Mouse (Mus musculus): ENCODE results near the gene Notch1. TPM values are rescaled to one million over a fixed set of nuclear protein-coding genes. Genes with fewer than 3 reads are reported as not detected.

Gene Notch1
- polyA plus RNA-seq, 1 experiment from 2014 or later, result 66.8 TPM

- H3K27me3 ChIP-seq (ENCODE audit: control insufficient read depth, insufficient read depth, low read length), result no peaks in the 10 kb centered on the region
- 1% methylated on average over 15 of the region's 15 CpGs for WGBS
These were observed 14.8 kb downstream of the Notch1 start for GRCm38 (mm10) chr2:26501651-26502141.

DNA sequence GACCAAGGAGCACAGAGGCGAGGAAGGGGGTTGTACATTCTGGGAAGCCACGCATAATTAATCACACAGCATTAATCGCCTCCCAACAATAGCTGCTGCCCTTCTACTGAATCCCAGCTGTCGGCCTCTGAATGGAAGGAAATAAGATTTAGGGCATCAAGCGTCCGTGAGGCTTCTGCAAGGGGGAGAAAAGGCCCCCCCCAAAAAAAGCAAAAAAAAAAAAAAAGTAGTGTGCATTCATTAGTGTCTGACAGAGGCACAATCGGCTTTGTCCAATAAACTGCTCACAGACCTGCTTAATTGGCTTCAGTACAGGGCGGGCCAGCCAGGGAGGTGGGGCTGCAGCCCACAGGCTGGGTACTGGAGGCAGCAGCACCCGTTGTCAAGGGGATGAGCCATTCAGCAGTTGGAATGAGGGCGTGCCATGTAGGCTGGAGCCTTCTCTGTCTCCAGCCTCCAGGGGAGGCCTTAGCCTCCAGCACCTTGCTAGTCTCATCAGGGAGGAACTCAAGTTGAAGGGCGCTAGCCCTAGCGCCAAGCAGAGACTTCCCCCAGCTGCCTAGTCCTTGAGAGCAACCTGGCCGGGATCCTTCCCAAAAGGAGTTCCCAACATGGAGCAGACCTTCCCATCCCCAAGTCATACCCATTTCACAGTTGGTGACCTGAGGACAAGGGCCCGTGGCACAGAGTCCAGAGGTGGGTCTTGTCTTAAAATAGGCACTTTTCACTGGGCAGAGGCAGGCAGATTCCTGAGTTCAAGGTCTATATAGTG, 15.7 kb downstream of the Notch1 start:
- peak overlapping the region; percentile 94 for H3K27ac ChIP-seq (ENCODE audit: low read depth, low read length)
- DNase-seq (ENCODE audit: low spot score) (peak; percentile 91), ATAC-seq (ENCODE audit: low FRiP score) (peak; percentile 86)
- no peaks in the 10 kb centered on the region for H3K36me3 ChIP-seq (ENCODE audit: control insufficient read depth, insufficient read depth, low read length)
- peak overlapping the region; percentile 95; the same call in 1 of the 2 replicates for H3K9ac ChIP-seq (ENCODE audit: low read depth, low read length)
- H3K4me3 ChIP-seq (ENCODE audit: low read depth, low read length), result peak overlapping the region; percentile 96
- H3K4me1 ChIP-seq (replicated peaks; ENCODE audit: control insufficient read depth, insufficient read depth, low read length), result peaks cover 50% of the 10 kb centered on the region
- WGBS, result 20% methylated on average over 14 of the region's 14 CpGs
- peak overlapping the region; percentile 74 for H3K4me2 ChIP-seq (replicated peaks; ENCODE audit: low read depth, low read length)
- H3K27me3 ChIP-seq (ENCODE audit: control insufficient read depth, insufficient read depth, low read length), result no peaks in the 10 kb centered on the region
- no peaks in the 10 kb centered on the region for H3K9me3 ChIP-seq (ENCODE audit: control insufficient read depth, low read length)

More at GRCm38 (mm10) chr2:26501651-26502141, 14.8 kb downstream of the Notch1 start:
- no peaks in the 10 kb centered on the region for H3K9me3 ChIP-seq (ENCODE audit: control insufficient read depth, low read length)
- DNase-seq (ENCODE audit: low spot score) (peak; percentile 84), ATAC-seq (ENCODE audit: low FRiP score) (peak; percentile 66)
- peak overlapping the region; percentile 96 for H3K4me3 ChIP-seq (ENCODE audit: low read depth, low read length)
- H3K4me2 ChIP-seq (replicated peaks; ENCODE audit: low read depth, low read length), result peak overlapping the region; percentile 74
- H3K27ac ChIP-seq (ENCODE audit: low read depth, low read length), result peak overlapping the region; percentile 94
- H3K36me3 ChIP-seq (ENCODE audit: control insufficient read depth, insufficient read depth, low read length), result no peaks in the 10 kb centered on the region
- peaks cover 41% of the 10 kb centered on the region for H3K4me1 ChIP-seq (replicated peaks; ENCODE audit: control insufficient read depth, insufficient read depth, low read length)
- H3K9ac ChIP-seq (ENCODE audit: low read depth, low read length), result peak overlapping the region; percentile 95

DNA sequence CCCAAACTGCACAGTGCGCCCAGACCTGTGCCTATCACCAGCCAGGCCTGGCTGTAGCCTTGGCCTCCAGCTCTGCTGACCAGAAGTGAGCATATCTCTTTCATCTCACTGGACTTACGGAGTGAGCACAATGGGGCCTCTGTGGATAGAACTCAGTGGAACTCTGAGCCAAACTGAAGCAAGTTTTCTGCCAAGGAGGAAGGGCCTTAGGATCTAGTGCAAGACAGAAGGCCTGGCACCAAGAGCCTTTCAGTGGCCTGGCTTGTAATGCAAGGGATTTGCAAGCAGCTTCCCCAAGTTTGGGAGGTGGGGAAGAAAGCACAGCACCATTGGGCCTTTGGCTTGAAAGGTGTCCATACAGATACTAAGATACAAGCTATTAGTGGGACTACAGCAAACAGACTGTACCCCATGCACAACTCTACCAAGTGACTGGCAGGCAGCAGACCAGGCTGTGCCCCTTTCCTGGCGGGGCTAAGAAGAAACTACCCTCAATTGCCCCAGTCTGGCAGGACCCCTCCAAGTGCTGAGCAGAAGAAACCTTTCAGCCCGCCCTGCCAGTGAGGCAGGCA, 16.4 kb downstream of the Notch1 start:
- no peak for DNase-seq (ENCODE audit: low spot score)
- 46% methylated on average over 4 of the region's 4 CpGs for WGBS
- no peak for ATAC-seq (ENCODE audit: low FRiP score)
- Histone ChIP-seq H3K4me1 (replicated peaks; ENCODE audit: control insufficient read depth, insufficient read depth, low read length) (peaks cover 53% of the 10 kb centered on the region), H3K9ac (ENCODE audit: low read depth, low read length) (peak overlapping the region; percentile 53; the same call in 1 of the 2 replicates), H3K27ac (ENCODE audit: low read depth, low read length) (peak overlapping the region; percentile 94), H3K4me3 (ENCODE audit: low read depth, low read length) (peak overlapping the region; percentile 23; the same call in 1 of the 2 replicates), H3K36me3 (ENCODE audit: control insufficient read depth, insufficient read depth, low read length) (no peaks in the 10 kb centered on the region), H3K4me2 (replicated peaks; ENCODE audit: low read depth, low read length) (peak overlapping the region; percentile 54), H3K27me3 (ENCODE audit: control insufficient read depth, insufficient read depth, low read length) (no peaks in the 10 kb centered on the region), H3K9me3 (ENCODE audit: control insufficient read depth, low read length) (no peaks in the 10 kb centered on the region)

GRCm38 (mm10) chr2:26498694-26499093, 17.8 kb downstream of the Notch1 start:
- Histone ChIP-seq H3K4me1 (replicated peaks; ENCODE audit: control insufficient read depth, insufficient read depth, low read length) (peaks cover 54% of the 10 kb centered on the region), H3K27me3 (ENCODE audit: control insufficient read depth, insufficient read depth, low read length) (no peaks in the 10 kb centered on the region), H3K36me3 (ENCODE audit: control insufficient read depth, insufficient read depth, low read length) (no peaks in the 10 kb centered on the region), H3K4me2 (replicated peaks; ENCODE audit: low read depth, low read length) (no peak overlapping the region), H3K9ac (ENCODE audit: low read depth, low read length) (peak overlapping the region; percentile 53; the same call in 1 of the 2 replicates), H3K9me3 (ENCODE audit: control insufficient read depth, low read length) (no peaks in the 10 kb centered on the region), H3K4me3 (ENCODE audit: low read depth, low read length) (no peak overlapping the region), H3K27ac (ENCODE audit: low read depth, low read length) (no peak overlapping the region; the same call in 1 of the 2 replicates)
- DNase-seq (ENCODE audit: low spot score) (no peak), ATAC-seq (ENCODE audit: low FRiP score) (no peak)
- WGBS, result 78% methylated on average over 8 of the region's 8 CpGs

- 78% methylated on average over 11 of the region's 11 CpGs for whole genome bisulfite sequencing
- DNase-seq (ENCODE audit: low spot score) (no peak), ATAC-seq (ENCODE audit: low FRiP score) (no peak)
- Histone ChIP-seq H3K9me3 (ENCODE audit: control insufficient read depth, low read length) (no peaks in the 10 kb centered on the region), H3K4me2 (replicated peaks; ENCODE audit: low read depth, low read length) (no peak overlapping the region), H3K36me3 (ENCODE audit: control insufficient read depth, insufficient read depth, low read length) (no peaks in the 10 kb centered on the region), H3K9ac (ENCODE audit: low read depth, low read length) (0 out of 2 replicates have a peak overlapping the region, but pooled peaks have one; percentile 16), H3K4me3 (ENCODE audit: low read depth, low read length) (no peak overlapping the region), H3K27ac (ENCODE audit: low read depth, low read length) (peak overlapping the region; percentile 13; the same call in 1 of the 2 replicates), H3K27me3 (ENCODE audit: control insufficient read depth, insufficient read depth, low read length) (no peaks in the 10 kb centered on the region), H3K4me1 (replicated peaks; ENCODE audit: control insufficient read depth, insufficient read depth, low read length) (peaks cover 61% of the 10 kb centered on the region)
These were observed 18.5 kb downstream of the Notch1 start for GRCm38 (mm10) chr2:26497861-26498533.

- H3K4me1 ChIP-seq (replicated peaks; ENCODE audit: control insufficient read depth, insufficient read depth, low read length), result peaks cover 66% of the 10 kb centered on the region
- H3K36me3 ChIP-seq (ENCODE audit: control insufficient read depth, insufficient read depth, low read length), result no peaks in the 10 kb centered on the region
- H3K4me3 ChIP-seq (ENCODE audit: low read depth, low read length), result no peak overlapping the region
- H3K27ac ChIP-seq (ENCODE audit: low read depth, low read length), result peak overlapping the region; percentile 38; the same call in 1 of the 2 replicates
- DNase-seq (ENCODE audit: low spot score) (no peak), ATAC-seq (ENCODE audit: low FRiP score) (no peak)
- no peaks in the 10 kb centered on the region for H3K9me3 ChIP-seq (ENCODE audit: control insufficient read depth, low read length)
- H3K4me2 ChIP-seq (replicated peaks; ENCODE audit: low read depth, low read length), result no peak overlapping the region
- no peaks in the 10 kb centered on the region for H3K27me3 ChIP-seq (ENCODE audit: control insufficient read depth, insufficient read depth, low read length)
- 87% methylated on average over 3 of the region's 3 CpGs for WGBS
- H3K9ac ChIP-seq (ENCODE audit: low read depth, low read length), result no peak overlapping the region; the same call in 1 of the 2 replicates
These were observed 20.0 kb downstream of the Notch1 start for GRCm38 (mm10) chr2:26496451-26496850.

- WGBS, result 90% methylated on average over 2 of the region's 2 CpGs
- no peaks in the 10 kb centered on the region for H3K27me3 ChIP-seq (ENCODE audit: control insufficient read depth, insufficient read depth, low read length)
- no peak overlapping the region for H3K4me3 ChIP-seq (ENCODE audit: low read depth, low read length)
- DNase-seq (ENCODE audit: low spot score), result no peak
- H3K9me3 ChIP-seq (ENCODE audit: control insufficient read depth, low read length), result no peaks in the 10 kb centered on the region
- ATAC-seq (ENCODE audit: low FRiP score), result no peak
- 0 out of 2 replicates have a peak overlapping the region, but pooled peaks have one; percentile 33 for H3K27ac ChIP-seq (ENCODE audit: low read depth, low read length)
- no peaks in the 10 kb centered on the region for H3K36me3 ChIP-seq (ENCODE audit: control insufficient read depth, insufficient read depth, low read length)
- peaks cover 73% of the 10 kb centered on the region for H3K4me1 ChIP-seq (replicated peaks; ENCODE audit: control insufficient read depth, insufficient read depth, low read length)
- H3K9ac ChIP-seq (ENCODE audit: low read depth, low read length), result no peak overlapping the region; the same call in 1 of the 2 replicates
- no peak overlapping the region for H3K4me2 ChIP-seq (replicated peaks; ENCODE audit: low read depth, low read length)
These were observed 20.8 kb downstream of the Notch1 start for GRCm38 (mm10) chr2:26495701-26496100.

GRCm38 (mm10) chr2:26494991-26495390, 21.5 kb downstream of the Notch1 start:
- 76% methylated on average over 5 of the region's 5 CpGs for WGBS
- Histone ChIP-seq H3K27me3 (ENCODE audit: control insufficient read depth, insufficient read depth, low read length) (no peaks in the 10 kb centered on the region), H3K4me2 (replicated peaks; ENCODE audit: low read depth, low read length) (no peak overlapping the region), H3K4me3 (ENCODE audit: low read depth, low read length) (no peak overlapping the region), H3K9me3 (ENCODE audit: control insufficient read depth, low read length) (no peaks in the 10 kb centered on the region), H3K9ac (ENCODE audit: low read depth, low read length) (no peak overlapping the region), H3K36me3 (ENCODE audit: control insufficient read depth, insufficient read depth, low read length) (no peaks in the 10 kb centered on the region), H3K4me1 (replicated peaks; ENCODE audit: control insufficient read depth, insufficient read depth, low read length) (peaks cover 77% of the 10 kb centered on the region), H3K27ac (ENCODE audit: low read depth, low read length) (0 out of 2 replicates have a peak overlapping the region, but pooled peaks have one; percentile 33)
- ATAC-seq (ENCODE audit: low FRiP score), result no peak
- no peak for DNase-seq (ENCODE audit: low spot score)

All from hindbrain, embryonic 11.5 days (tissue).